Mouse (Mus musculus) gastrocnemius, adult 2 months (tissue): Measurements from ENCODE around the gene Hmmr. TPM values are rescaled to one million over a fixed set of nuclear protein-coding genes. Genes with fewer than 3 reads are reported as not detected.

Experiments
- DNase-seq: peaks from one replicate; pipeline ENCODE4 v3.0.0; 2022
- H3K27ac ChIP-seq: fragments of 200-600 bp; 2 replicates; pipeline ENCODE4 v1.8.1; 2022; ENCODE audit warnings: mild to moderate bottlenecking
- H3K4me3 ChIP-seq: fragments of 200-600 bp; 2 replicates; pipeline ENCODE4 v1.8.1; 2022; ENCODE audit warnings: mild to moderate bottlenecking, moderate library complexity
- CTCF ChIP-seq: fragments of 200-600 bp; IDR thresholded peaks from 2 replicates; pipeline ENCODE4 v1.8.1; 2022; ENCODE audit warnings: antibody characterized with exemption, mild to moderate bottlenecking, moderate library complexity
- intact Hi-C: fragments of 180-260 bp; cut with DNase I; formaldehyde crosslinking; loops from one replicate; pipeline ENCODE4 v1.15.1; 2025
- total RNA-seq, 2 experiments: library from RNA; stranded (reverse); gene quantifications; 2 replicates each; pipeline ENCODE4 v1.2.3; 2021

Hmmr gene
- total RNA-seq, 2 experiments from 2014 or later = 0.08 TPM; not detected in 1

DNA sequence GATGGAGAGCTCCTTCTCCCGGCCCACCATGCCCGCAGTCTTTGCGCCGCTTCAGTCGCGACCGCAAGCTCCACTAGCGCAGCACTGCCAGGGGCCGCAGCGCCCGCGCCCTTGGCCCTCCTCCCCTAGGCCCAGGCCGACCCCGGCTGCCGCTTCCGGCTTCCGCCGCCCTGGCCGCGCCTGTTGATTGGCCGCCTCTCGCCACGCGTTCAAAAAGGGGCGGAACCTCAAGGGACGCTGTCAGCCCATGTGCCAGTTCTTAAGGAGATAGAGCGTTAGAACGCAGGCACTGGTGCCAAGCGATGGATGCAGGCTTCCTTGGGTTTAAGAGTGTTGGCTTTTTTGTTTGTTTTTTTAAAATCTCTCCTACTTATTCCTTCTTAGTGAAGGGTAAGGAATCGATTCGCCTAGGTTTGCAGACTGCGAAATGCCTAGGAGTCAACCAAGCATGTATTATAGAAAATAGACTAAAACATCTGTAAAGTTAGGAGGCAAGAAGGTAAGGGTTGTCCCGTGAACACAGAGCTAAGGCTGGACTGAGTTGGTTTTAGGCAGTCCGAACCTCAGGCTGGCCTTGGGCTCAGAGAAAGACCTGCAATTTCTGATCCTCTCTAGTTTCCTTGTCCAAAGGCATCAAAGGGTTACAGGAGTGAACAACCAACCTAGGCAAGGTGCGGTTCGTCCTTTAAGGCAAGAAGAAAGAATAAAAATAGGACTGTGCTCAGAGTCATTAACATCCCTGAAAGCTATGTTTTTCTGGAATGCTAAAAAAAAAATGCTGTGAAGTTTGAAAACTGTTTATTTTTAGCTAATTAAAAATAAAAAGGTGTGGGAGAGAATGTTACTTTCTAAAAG lies 40.5 kb downstream of the Hmmr start:
- peak overlapping the region; percentile 98 for H3K27ac ChIP-seq

DNA sequence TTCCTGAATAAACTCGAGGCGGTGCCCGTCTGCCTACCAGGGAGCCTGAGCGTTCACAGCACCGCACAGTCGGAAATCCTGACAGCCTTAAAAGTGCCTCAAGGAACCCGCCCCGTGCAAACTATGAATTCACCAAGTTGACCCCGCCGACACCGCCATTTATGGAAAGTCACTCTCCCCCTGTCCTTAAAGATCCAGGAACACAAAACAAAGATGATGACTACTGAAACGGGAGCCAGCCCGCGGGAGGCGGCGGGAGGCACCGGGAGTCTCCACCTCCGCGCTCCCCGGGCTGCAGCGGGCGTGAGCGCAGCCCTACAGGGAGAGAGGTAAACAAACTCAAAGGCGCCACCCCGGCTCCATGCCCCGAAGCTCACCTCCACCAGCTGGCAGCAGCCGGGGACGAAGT lies 41.1 kb downstream of the Hmmr start:
- no peak for TF ChIP-seq CTCF
- peak overlapping the region; percentile 89 for H3K4me3 ChIP-seq
- intact Hi-C loops = loop anchor here (1.0 to 2.0 kb wide), 2 partner anchors 41 to 63 kb away; partner anchors contain the start of genes Ccng1, Hmmr and Nudcd2
- H3K27ac ChIP-seq = peak overlapping the region; percentile 98
- peak; percentile 63 for DNase-seq

More for the DNA sequence above, 40.5 kb downstream of the Hmmr start:
- intact Hi-C loops = loop anchor here (1.0 to 2.0 kb wide), 2 partner anchors 41 to 62 kb away; partner anchors contain the start of genes Ccng1, Hmmr and Nudcd2
- peak overlapping the region; percentile 89 for H3K4me3 ChIP-seq
- peak; percentile 97 for DNase-seq
- TF ChIP-seq CTCF = no peak

DNA sequence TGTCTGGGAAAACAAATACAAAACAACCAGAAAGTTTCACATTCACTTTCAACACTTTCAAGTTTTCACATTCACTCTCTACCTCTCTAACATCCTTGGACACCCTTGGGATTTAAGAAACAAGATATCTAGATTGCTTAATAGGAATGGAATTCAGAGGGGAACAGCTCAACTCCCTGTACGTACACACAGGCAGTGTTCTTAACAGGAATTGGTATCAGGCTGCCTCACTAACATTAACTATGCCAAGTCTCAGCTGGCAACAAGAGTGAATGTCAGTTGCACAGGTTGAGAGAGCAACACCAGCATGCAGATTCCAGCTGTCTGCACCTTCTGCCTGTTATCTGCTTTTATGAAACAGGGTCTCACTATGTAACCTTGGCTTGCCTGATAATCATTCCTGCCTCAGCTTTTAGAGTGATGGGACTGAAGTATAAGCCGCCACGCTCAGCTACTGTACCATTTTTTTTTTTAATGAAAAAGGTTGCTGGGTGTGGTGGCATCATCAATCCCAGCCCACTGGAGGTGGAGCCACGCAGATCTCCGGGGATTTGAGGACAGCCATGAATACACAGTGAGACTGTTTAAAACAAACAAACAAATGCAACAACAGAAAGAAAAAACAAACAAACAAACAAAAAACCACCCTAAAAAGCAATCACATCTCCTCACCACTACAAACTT lies 42.6 kb downstream of the Hmmr start:
- TF ChIP-seq CTCF = no peak
- DNase-seq = no peak
- peak overlapping the region; percentile 89 for H3K4me3 ChIP-seq
- peak overlapping the region; percentile 98 for H3K27ac ChIP-seq
- intact Hi-C loops = no loop called here

DNA sequence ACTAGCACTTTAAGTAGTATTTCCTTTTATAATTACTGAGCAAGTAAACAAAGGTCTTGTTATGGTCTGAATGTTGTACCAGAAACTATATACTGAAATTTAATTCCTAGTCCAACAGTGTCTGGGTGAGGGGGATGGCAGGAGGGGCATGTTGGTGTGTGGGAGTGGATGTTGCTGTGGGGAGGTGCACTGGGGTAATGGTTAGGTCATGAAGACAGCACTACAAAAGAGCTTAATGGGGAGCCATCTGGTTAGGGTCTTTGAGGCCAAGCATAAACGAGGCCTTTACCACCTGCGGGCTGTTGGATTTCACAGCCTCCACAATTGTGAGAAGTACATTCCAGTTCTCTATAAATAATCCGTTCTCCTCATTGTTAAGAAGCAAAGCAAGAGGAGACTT lies 49.9 kb downstream of the Hmmr start:
- Histone ChIP-seq H3K27ac (no peak overlapping the region), H3K4me3 (no peak overlapping the region)
- no peak for TF ChIP-seq CTCF
- intact Hi-C loops = no loop called here
- DNase-seq = no peak

DNA sequence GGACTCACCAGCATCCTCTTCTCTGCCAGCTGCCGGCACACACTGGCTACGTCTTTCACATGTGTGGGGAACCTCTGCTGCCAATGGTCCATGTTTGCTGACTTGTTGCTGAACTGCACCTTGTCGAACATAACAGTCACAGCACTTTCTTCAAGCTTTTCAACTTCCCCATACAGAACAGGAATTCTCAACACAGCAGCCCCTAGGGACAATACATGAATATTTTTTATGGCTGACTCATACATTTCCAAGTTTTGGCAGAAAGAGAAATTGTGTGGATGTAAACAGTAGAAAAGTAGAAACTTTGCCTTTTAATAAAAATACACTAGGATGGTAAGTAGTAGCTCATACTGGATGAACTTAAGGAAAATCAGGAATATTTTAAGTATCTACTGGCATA lies 50.8 kb downstream of the Hmmr start:
- intact Hi-C loops = no loop called here
- H3K27ac ChIP-seq = no peak overlapping the region
- H3K4me3 ChIP-seq = no peak overlapping the region
- no peak for DNase-seq
- no peak for TF ChIP-seq CTCF

DNA sequence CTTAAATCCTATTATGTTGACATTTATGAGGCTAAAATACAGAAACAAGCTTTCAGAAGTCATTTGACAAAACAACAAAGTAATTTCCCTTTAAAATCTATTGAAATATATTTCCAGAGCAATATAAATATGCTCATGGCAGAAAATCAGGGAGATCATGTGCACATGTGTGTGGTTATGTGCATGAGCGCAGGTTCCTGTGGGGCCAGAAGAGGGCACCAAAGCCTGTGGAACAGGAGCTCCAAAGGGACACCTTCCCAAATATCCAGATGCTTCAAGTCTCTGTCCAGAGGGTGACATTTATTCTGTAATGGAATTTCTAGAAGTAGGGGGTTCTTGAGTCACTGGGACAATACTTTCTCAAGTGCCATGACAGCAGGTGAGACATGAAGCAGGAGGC lies 56.1 kb downstream of the Hmmr start:
- Histone ChIP-seq H3K27ac (no peak overlapping the region), H3K4me3 (no peak overlapping the region)
- intact Hi-C loops = loop anchor here (5.0 kb wide), 1 partner anchor 85 kb away; no protein-coding TSS in a partner anchor
- TF ChIP-seq CTCF = peak; percentile 54
- DNase-seq = peak; percentile 35

DNA sequence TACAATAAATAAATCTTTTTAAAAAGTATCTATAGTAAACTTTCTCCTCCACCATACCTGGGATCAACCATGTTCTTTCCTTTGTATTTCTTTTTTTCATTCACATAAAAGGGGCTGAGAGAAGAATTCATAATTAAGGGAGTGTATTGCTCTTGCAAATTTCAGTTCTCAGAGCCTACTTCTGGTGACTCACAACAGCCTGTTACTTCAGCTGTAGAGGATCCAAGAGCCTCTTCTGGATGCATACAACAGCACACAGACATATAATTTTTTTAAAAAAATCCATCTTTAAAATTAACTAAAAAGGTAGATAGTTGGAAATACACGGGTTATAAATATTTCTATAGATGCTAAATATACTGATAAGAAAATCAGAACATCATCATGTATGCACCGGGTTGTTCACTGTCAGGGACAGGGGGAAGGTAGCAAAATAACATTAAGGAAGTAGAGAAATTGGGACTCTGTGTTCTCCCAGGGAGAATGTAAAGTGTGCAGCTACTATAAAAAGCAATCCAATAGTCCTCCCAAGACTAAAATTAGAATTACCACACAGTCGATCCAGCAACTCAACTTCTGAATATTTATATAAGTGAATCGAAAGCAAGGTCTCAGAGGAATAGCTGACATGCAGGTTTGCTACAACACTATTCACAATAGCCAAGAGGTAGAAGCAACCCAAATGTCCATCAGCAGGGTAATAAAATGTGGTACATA lies 58.0 kb downstream of the Hmmr start:
- TF ChIP-seq CTCF = no peak
- peak overlapping the region; percentile 53 for H3K27ac ChIP-seq
- intact Hi-C loops = loop anchor here (5.0 kb wide), 1 partner anchor 87 kb away; no protein-coding TSS in a partner anchor
- H3K4me3 ChIP-seq = no peak overlapping the region
- no peak for DNase-seq

Other genes with a start within 250 kb of the Hmmr start
- 10 to 100 TPM; 57.9 to 61.8 TPM for gene Mat2b, start 38.2 kb downstream of the Hmmr start, total RNA-seq
- gene Nudcd2, start 245 bp upstream of the Hmmr start, total RNA-seq = 10 to 100 TPM in 1 of 2 experiments, 1 to 10 TPM in 1; 9.9 to 14.0 TPM
- gene Ccng1, start 21.9 kb upstream of the Hmmr start, total RNA-seq = 100 to 1,000 TPM; 643 to 672 TPM